Mouse (Mus musculus): ENCODE measurements around the gene Fgfr2.

Gene Fgfr2

GRCm38 (mm10) chr7:130780866-130781419 is 2342.2 kb downstream of the Fgfr2 start:
- DNase-seq (ENCODE audit: low read depth, low spot score), result no peak

DNA sequence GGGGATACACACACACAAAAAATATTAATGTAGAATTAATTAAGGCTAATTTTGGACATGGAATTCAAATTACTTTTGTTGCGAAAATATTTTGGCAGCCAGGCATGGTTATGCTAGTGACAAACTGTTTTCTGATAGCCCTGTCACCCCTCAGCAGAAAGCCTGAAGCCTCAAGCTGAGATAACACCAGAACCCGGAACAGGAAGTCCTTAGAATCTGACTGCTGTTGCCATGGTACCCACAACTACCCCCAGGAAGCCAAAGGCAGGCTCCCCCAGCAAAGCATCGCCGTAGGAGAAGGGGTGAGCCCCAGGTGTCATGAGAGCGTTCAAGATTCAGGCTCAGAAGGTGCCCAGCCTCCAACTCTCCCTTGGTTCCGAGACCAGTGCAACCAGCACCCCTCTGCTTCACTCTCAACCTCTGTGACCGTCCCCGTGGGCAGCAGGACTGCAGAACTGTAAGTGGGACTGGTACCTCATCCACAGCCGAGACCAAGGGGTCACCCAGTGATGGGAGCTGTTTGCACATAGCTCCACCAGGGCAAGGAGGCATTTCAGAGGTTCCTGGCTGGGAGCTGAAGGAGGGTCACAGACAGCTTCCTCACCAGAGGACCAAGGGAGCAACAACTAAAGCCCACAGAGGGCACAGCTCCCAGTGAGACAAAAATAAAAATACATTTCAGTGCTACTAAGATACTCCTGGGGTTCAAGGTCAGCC is 2349.1 kb downstream of the Fgfr2 start, which contains the start of gene Btbd16:
Gene Btbd16 (plus strand): TSS at position 156 of the 717 bp plus-strand sequence.
- DNase-seq (ENCODE audit: low read depth, low spot score), result no peak

DNA sequence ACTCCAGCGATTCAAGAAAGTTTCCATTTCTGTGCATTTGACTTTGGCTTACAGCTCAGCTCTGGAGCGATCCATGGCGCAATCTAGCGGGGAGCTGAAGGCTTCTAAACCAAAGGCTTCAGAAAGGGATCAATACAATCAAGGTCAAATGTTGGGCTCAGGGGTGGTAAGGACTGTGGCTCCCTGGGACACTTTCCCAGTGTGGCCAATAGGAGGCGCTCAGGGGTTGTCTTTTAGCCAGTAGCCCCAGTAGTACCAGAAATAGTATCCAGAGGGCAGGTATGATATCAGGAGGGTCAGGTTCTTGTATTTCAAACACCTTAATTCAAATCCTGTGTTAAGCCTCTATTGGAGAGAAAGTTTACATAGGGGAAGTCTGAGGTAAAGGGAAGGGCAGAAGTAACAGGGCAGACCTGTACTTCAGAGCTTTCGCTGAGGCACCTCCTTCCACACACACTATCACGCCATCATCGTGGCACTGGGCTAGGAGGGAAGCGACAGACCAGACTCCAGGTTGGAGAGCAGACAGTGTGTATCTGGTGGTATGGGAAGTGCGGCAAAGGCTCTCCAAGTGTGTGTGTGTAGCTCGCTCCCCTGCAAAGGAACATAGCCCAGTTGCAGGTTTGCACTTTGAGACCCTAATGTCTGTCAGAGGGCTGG is 2349.8 kb downstream of the Fgfr2 start:
- no peak for DNase-seq (ENCODE audit: low read depth, low spot score)

GRCm38 (mm10) chr7:130770707-130771106 is 2352.4 kb downstream of the Fgfr2 start:
- peak; percentile 49 for DNase-seq (ENCODE audit: low read depth, low spot score)

DNA sequence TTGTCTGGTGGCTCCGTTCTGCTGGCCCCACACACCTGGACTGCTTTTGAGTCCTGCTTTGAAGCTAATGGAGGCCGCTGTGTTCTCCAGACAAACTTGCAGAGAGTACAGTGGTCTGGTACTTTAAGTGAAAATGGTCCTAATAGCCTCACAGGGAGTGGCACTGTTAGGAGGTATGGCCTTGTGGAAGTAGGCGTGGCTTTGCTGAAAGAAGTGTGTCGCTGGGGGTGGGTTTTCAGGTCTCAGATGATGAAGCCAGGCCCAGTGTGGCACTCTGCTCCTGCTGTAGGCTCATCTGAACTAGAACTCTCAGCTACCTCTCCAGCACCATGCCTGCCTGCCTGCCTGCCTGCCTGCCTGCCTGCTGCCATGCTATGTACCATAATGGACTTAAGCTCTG is 2355.0 kb downstream of the Fgfr2 start:
- DNase-seq (ENCODE audit: low read depth, low spot score), result no peak

DNA sequence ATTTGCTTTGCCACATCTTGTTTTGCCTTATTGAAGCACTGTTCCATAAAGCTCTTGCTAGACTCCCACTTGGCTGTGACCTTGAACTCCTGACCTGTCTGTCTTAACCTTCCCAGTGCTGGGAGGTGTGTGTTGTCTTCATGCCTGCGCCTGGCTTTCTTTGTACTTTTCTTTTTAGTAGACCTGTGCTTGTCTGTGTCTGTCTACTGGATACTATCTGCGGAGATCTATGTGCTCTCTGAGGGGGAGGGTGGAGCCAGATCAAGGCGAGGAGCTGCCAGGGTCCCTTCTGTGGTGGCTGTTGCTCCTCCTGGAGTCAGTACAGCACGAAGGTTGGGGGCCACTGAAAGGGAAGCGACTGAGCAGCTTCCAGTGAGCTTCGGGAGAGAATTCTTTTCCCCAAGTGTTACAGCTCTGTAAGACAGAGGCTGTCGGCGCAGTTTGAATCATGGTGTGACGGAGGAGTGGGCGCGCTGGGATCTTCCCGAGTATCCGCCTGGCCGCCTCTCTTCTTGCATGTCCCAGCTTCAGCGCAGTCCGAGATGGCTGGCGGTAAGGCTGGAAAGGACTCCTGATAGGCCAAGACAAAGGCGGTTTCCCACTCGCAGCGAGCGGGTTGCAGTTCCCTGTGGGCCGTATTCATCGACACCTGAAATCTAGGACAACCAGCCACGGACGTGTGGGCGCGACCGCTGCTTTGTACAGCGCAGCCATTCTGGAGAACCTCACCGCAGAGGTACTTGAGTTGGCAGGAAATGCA is 2356.6 kb downstream of the Fgfr2 start:
- no peak for DNase-seq (ENCODE audit: low read depth, low spot score)

- no peak for DNase-seq (ENCODE audit: low read depth, low spot score)
Measured at GRCm38 (mm10) chr7:130764160-130764559, 2359.0 kb downstream of the Fgfr2 start.

- peak; percentile 59 for DNase-seq (ENCODE audit: low read depth, low spot score)
Measured at GRCm38 (mm10) chr7:130762071-130762897, 2360.9 kb downstream of the Fgfr2 start.

DNA sequence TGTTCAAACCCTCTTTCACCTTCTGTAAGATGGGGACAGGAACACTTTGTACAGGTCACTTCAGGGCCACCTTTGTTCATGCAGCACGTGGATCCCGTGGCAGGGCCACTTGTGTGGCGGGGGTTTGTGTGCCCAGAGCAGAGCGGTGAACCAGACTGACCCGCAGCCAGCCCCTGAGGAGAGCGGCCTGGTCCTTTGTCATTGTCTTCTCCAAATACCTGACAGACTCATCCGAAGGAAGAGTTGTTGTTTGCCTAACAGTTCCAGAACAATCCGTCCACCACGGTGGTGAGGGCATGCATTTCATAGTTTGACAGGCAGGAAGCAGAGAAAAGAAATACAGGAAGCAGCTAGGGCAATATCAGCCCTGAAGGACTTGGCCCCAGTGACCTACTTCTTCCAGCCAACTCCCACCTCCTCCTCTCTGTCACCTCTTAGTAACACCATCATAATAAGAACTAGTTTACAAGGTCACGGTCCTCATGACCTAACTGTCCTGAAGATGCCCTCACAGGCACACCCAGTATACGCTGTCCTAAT is 2365.8 kb downstream of the Fgfr2 start:
- no peak for DNase-seq (ENCODE audit: low read depth, low spot score)

GRCm38 (mm10) chr7:130756343-130756835 is 2366.8 kb downstream of the Fgfr2 start:
- no peak for DNase-seq (ENCODE audit: low read depth, low spot score)

DNA sequence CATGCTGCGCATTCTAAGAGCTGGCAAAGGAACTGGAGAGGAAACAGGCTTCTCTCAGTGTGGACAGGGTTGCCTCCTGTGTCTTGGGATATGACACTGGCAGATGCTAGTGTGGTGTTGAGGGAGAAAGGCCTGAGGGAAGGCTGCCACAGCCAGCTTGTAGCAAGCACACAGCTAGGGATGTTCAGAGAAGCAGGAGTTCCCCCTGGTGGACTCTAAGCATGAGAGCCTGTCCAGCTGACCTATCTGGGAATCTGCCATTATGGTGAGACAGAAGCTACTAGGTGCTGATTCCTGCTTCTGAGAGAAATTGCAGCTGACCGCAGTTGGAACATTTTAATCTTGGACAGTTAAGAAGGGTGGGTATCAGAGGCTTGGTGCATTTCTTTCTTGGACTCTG is 2368.4 kb downstream of the Fgfr2 start:
- DNase-seq (ENCODE audit: low read depth, low spot score), result no peak

- no peak for DNase-seq (ENCODE audit: low read depth, low spot score)
Measured at GRCm38 (mm10) chr7:130751678-130752077, 2371.5 kb downstream of the Fgfr2 start.

DNA sequence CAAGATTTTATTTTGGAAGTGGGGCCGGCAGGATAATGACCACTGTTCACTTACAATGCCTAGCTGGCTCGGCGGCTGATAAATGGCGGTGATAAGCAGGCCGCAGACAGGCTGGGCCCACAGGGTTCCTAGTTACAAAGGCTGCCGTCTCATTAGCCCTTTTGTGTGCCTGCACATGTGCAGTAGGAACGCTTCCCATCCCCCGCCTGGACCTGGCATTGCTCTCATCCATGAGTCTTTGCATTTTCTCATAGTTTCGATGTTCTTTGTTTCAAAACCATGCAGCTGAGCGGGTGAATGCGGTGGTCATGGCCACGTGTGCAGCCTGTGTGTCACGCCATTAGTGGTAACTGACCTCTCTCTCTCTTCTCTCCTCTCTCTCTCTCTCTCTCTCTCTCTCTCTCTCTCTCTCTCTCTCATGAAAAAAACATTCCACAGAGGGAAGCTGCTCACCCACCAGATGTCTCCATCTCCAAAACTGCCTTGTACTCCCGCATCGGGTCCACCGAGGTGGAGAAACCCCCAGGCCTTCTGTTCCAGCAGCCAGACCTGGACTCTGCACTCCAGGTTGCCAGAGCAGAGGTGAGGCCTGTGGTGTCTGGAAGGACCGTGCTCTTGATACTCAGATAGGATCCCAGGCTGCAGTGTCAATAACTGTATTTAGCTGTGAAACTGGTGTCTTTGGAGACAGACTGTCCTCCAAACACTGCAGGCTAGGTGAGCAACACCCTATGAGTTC is 2372.2 kb downstream of the Fgfr2 start:
- DNase-seq (ENCODE audit: low read depth, low spot score), result no peak

GRCm38 (mm10) chr7:130749165-130749564 is 2374.0 kb downstream of the Fgfr2 start:
- DNase-seq (ENCODE audit: low read depth, low spot score), result no peak

- DNase-seq (ENCODE audit: low read depth, low spot score), result no peak
Measured at GRCm38 (mm10) chr7:130743239-130744025, 2379.7 kb downstream of the Fgfr2 start.

- DNase-seq (ENCODE audit: low read depth, low spot score), result no peak
Measured at GRCm38 (mm10) chr7:130741099-130741498, 2382.1 kb downstream of the Fgfr2 start.

- DNase-seq (ENCODE audit: low read depth, low spot score), result no peak
Measured at GRCm38 (mm10) chr7:130734195-130734787, 2388.9 kb downstream of the Fgfr2 start.

- DNase-seq (ENCODE audit: low read depth, low spot score), result no peak
Measured at GRCm38 (mm10) chr7:130733423-130733822, 2389.7 kb downstream of the Fgfr2 start.

DNA sequence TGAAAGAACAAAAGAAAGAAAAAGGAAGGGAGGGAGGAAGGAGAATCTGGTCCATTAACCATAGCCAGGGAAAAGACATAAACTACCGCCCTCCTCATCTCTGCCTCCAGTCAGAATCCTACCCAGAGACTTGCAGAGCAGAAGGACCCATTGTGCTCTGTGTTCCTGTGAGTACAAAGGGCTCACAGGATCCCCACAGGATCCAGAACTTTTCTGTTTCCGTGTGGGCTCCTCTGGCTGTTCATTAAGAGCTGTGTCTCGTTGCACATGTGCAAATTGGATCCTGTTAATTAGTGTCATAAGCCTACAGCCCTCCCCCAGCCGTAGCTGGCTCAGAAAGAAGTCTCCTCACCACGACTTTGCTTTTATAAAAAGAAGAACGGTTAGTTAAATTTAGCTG is 2390.2 kb downstream of the Fgfr2 start:
- DNase-seq (ENCODE audit: low read depth, low spot score), result no peak
